Comparison of ENCODE assay signal across 8 mouse cellular contexts in genomic region chr4:43058753-43059654, GRCm38 (mm10). TPM values are rescaled to one million over a fixed set of nuclear protein-coding genes. Genes with fewer than 3 reads are reported as not detected.
DNase-seq lines count a peak whose midpoint lies in the region; ATAC-seq and TF ChIP-seq lines count a peak whose summit lies in the region.

Gene Unc13b, plus strand, starts transcription at chr4:43058953.

- TF ChIP-seq POLR2A in ES-Bruce4 (IDR thresholded peaks at IDR 0.05; ENCODE audit: insufficient read depth, low read length) = peak; percentile 48

- no peaks in the 10 kb centered on the region for H3K9me3 ChIP-seq in ES-Bruce4 (replicated peaks; ENCODE audit: control insufficient read depth, insufficient read depth, low read length, poor library complexity, severe bottlenecking)
- H3K9me3 ChIP-seq in forebrain, embryonic 12.5 days = no peaks in the 10 kb centered on the region
- no peaks in the 10 kb centered on the region for H3K9me3 ChIP-seq in heart, embryonic 15.5 days (replicated peaks)
- H3K9me3 ChIP-seq in liver, embryonic 15.5 days (replicated peaks) = no peaks in the 10 kb centered on the region
- no peaks in the 10 kb centered on the region for H3K9me3 ChIP-seq in neural tube, embryonic 13.5 days

- DNase-seq in kidney, postnatal 14 days = peak; percentile 96
- DNase-seq in telencephalon, adult 2 months (ENCODE audit: low read depth, low spot score) = peak; percentile 77

- H3K4me2 ChIP-seq in forebrain, embryonic 12.5 days = peak within 1 kb of the TSS; percentile 80
- peak within 1 kb of the TSS; percentile 68 for H3K4me2 ChIP-seq in heart, embryonic 15.5 days
- H3K4me2 ChIP-seq in liver, embryonic 15.5 days = peak within 1 kb of the TSS; percentile 98
- peak within 1 kb of the TSS; percentile 69 for H3K4me2 ChIP-seq in neural tube, embryonic 13.5 days

- no peak within 1 kb of the TSS for H3K27ac ChIP-seq in ES-Bruce4 (ENCODE audit: insufficient read depth, low read length)
- H3K27ac ChIP-seq in forebrain, embryonic 12.5 days = peak within 1 kb of the TSS; percentile 85
- peak within 1 kb of the TSS; percentile 82 for H3K27ac ChIP-seq in heart, embryonic 15.5 days
- H3K27ac ChIP-seq in liver, embryonic 15.5 days (replicated peaks) = no peak within 1 kb of the TSS
- H3K27ac ChIP-seq in neural tube, embryonic 13.5 days (replicated peaks) = peak within 1 kb of the TSS; percentile 80

- no peak for TF ChIP-seq CTCF in ES-Bruce4 (IDR thresholded peaks at IDR 0.05; ENCODE audit: low read depth, low read length)

- H3K36me3 ChIP-seq in ES-Bruce4 (ENCODE audit: control insufficient read depth, insufficient read depth, low read length, poor library complexity, severe bottlenecking) = no peaks in the 10 kb centered on the region
- H3K36me3 ChIP-seq in forebrain, embryonic 12.5 days (replicated peaks) = no peaks in the 10 kb centered on the region
- H3K36me3 ChIP-seq in heart, embryonic 15.5 days = no peaks in the 10 kb centered on the region
- no peaks in the 10 kb centered on the region for H3K36me3 ChIP-seq in liver, embryonic 15.5 days (replicated peaks)
- H3K36me3 ChIP-seq in neural tube, embryonic 13.5 days = no peaks in the 10 kb centered on the region

- WGBS in forebrain, embryonic 12.5 days = under 1% methylated on average over 90 of the region's 90 CpGs
- WGBS in heart, embryonic 15.5 days = under 1% methylated on average over 89 of the region's 90 CpGs
- WGBS in liver, embryonic 15.5 days (ENCODE audit: insufficient replicate concordance) = under 1% methylated on average over 90 of the region's 90 CpGs
- under 1% methylated on average over 73 of the region's 90 CpGs for WGBS in neural tube, embryonic 13.5 days

- no peak for TF ChIP-seq EP300 in ES-Bruce4 (IDR thresholded peaks at IDR 0.05; ENCODE audit: insufficient read depth, low read depth, low read length)

- peaks cover 7% of the 10 kb centered on the region for H3K27me3 ChIP-seq in ES-Bruce4 (ENCODE audit: control insufficient read depth, insufficient read depth, low read length, poor library complexity, severe bottlenecking)
- no peaks in the 10 kb centered on the region for H3K27me3 ChIP-seq in forebrain, embryonic 12.5 days
- no peaks in the 10 kb centered on the region for H3K27me3 ChIP-seq in heart, embryonic 15.5 days
- peaks cover 54% of the 10 kb centered on the region for H3K27me3 ChIP-seq in liver, embryonic 15.5 days
- no peaks in the 10 kb centered on the region for H3K27me3 ChIP-seq in neural tube, embryonic 13.5 days

- peak within 1 kb of the TSS; percentile 80 for H3K9ac ChIP-seq in ES-Bruce4 (ENCODE audit: low read depth, poor library complexity, severe bottlenecking)
- peak within 1 kb of the TSS; percentile 81 for H3K9ac ChIP-seq in forebrain, embryonic 12.5 days
- H3K9ac ChIP-seq in heart, embryonic 15.5 days = peak within 1 kb of the TSS; percentile 62
- peak within 1 kb of the TSS; percentile 51; the same call in 1 of the 2 replicates for H3K9ac ChIP-seq in liver, embryonic 15.5 days
- peak within 1 kb of the TSS; percentile 80 for H3K9ac ChIP-seq in neural tube, embryonic 13.5 days

- peak within 1 kb of the TSS; percentile 60 for H3K4me3 ChIP-seq in ES-Bruce4 (ENCODE audit: low read depth, low read length)
- H3K4me3 ChIP-seq in forebrain, embryonic 12.5 days (replicated peaks) = peak within 1 kb of the TSS; percentile 76
- H3K4me3 ChIP-seq in heart, embryonic 15.5 days = peak within 1 kb of the TSS; percentile 62
- peak within 1 kb of the TSS; percentile 65 for H3K4me3 ChIP-seq in liver, embryonic 15.5 days (replicated peaks)
- peak within 1 kb of the TSS; percentile 63 for H3K4me3 ChIP-seq in neural tube, embryonic 13.5 days

- peak; percentile 96 for ATAC-seq in cerebellum, adult (ENCODE audit: insufficient number of reproducible peaks, low FRiP score, low TSS enrichment)
- peak; percentile 98 for ATAC-seq in forebrain, embryonic 12.5 days (ENCODE audit: low FRiP score)
- peak; percentile 97 for ATAC-seq in heart, embryonic 15.5 days (replicated peaks; ENCODE audit: insufficient number of reproducible peaks, insufficient read depth, low FRiP score, low read depth)
- peak; percentile 94 for ATAC-seq in liver, embryonic 15.5 days (ENCODE audit: insufficient read depth)
- peak; percentile 98 for ATAC-seq in neural tube, embryonic 13.5 days (ENCODE audit: low read depth)

- H3K4me1 ChIP-seq in ES-Bruce4 (ENCODE audit: control insufficient read depth, insufficient read depth, low read length) = no peaks in the 10 kb centered on the region
- peaks cover 20% of the 10 kb centered on the region; the same call in 1 of the 2 replicates for H3K4me1 ChIP-seq in forebrain, embryonic 12.5 days
- H3K4me1 ChIP-seq in heart, embryonic 15.5 days (replicated peaks) = peaks cover 10% of the 10 kb centered on the region
- peaks cover 13% of the 10 kb centered on the region for H3K4me1 ChIP-seq in liver, embryonic 15.5 days (replicated peaks)
- H3K4me1 ChIP-seq in neural tube, embryonic 13.5 days (replicated peaks) = peaks cover 11% of the 10 kb centered on the region; the same call in 1 of the 2 replicates

RNA-seq across cellular contexts. Expression of gene Unc13b, which starts in this region (rescaled TPM):
- polyA plus RNA-seq in ES-Bruce4 (2011; ENCODE audit: insufficient read depth, insufficient read length, low read depth, missing spikeins) = 19.9 and 23.1 TPM in 2 replicates
- 25.3 and 25.5 TPM in 2 replicates for polyA plus RNA-seq in forebrain, embryonic 12.5 days (2016; fragmentation: Nextera tagmentation; extraction: Ambion mirVana)
- polyA plus RNA-seq in heart, embryonic 15.5 days (2015; fragmentation: Nextera tagmentation; extraction: Ambion mirVana) = 10.1 and 11.8 TPM in 2 replicates
- polyA plus RNA-seq in liver, embryonic 15.5 days (2015; fragmentation: Nextera tagmentation; extraction: Ambion mirVana) = 0.40 and 0.45 TPM in 2 replicates
- 15.1 and 16.5 TPM in 2 replicates for polyA plus RNA-seq in neural tube, embryonic 13.5 days (2015; fragmentation: Nextera tagmentation; extraction: Ambion mirVana)

Comparison
In these comparisons a context has a peak if more than half of its experiments do, and no peak if none do; other contexts are left out.
1. Peak in ATAC-seq, H3K4me3 ChIP-seq, H3K9ac ChIP-seq and H3K4me2 ChIP-seq in liver, embryonic 15.5 days; RNA of the gene not detected or under 1 TPM.
2. H3K27ac ChIP-seq: peak in forebrain, embryonic 12.5 days (single experiment), heart, embryonic 15.5 days (single experiment) and neural tube, embryonic 13.5 days (single experiment); none in ES-Bruce4 (single experiment) and liver, embryonic 15.5 days (single experiment).
3. Peak in every context shown above with its lines, with median percentiles within 50 percentile points of each other: H3K4me3 ChIP-seq, H3K9ac ChIP-seq, ATAC-seq and H3K4me2 ChIP-seq.